Mouse (Mus musculus) olfactory bulb, adult 2 months (tissue): ENCODE measurements around the gene Scly.

Experiments
- CTCF ChIP-seq: fragments of 200-500 bp; IDR thresholded peaks from 2 replicates; pipeline ENCODE4 v1.5.1; 2012; ENCODE audit warnings: low read depth, mild to moderate bottlenecking, low read length, moderate library complexity; ENCODE audit not compliant: insufficient read depth
- POLR2A ChIP-seq: fragments of 200-500 bp; IDR thresholded peaks from 2 replicates; pipeline ENCODE4 v1.6.1; 2012; ENCODE audit warnings: mild to moderate bottlenecking, low read depth, low read length, moderate library complexity; ENCODE audit not compliant: insufficient read depth

GRCm38 (mm10) chr1:91344001-91344400 lies 45.9 kb downstream of the Scly start:
- TF ChIP-seq CTCF (no peak), POLR2A (no peak)
